Mouse (Mus musculus): Measurements from ENCODE around the gene Zdhhc24.

The Zdhhc24 gene

GRCm38 (mm10) chr19:4876755-4877154, 1.7 kb upstream of the Zdhhc24 start:
- in situ Hi-C loops (cut with MboI, MseI) = loop anchor here (5.0 kb wide), 1 partner anchor 86 kb away; the partner anchor contains the start of gene Mrpl11

GRCm38 (mm10) chr19:4877785-4878184, 683 bp upstream of the Zdhhc24 start, which contains the start of gene Actn3:
Gene Actn3, minus strand, starts transcription at chr19:4877909.
- in situ Hi-C loops (cut with MboI, MseI) = loop anchor here (5.0 kb wide), 1 partner anchor 85 kb away; the partner anchor contains the start of gene Mrpl11

- in situ Hi-C loops (cut with MboI, MseI) = loop anchor here (5.0 kb wide), 1 partner anchor 83 kb away; the partner anchor contains the start of gene Mrpl11
Measured at GRCm38 (mm10) chr19:4879324-4879703, 846 bp downstream of the Zdhhc24 start.

GRCm38 (mm10) chr19:4883961-4884360, 5.5 kb downstream of the Zdhhc24 start:
- in situ Hi-C loops (cut with MboI, MseI) = no loop called here

- in situ Hi-C loops (cut with MboI, MseI) = loop anchor here (5.0 kb wide), 1 partner anchor 67 kb away; no protein-coding TSS in a partner anchor
Measured at GRCm38 (mm10) chr19:4889791-4890190, 11.3 kb downstream of the Zdhhc24 start.

- in situ Hi-C loops (cut with MboI, MseI) = loop anchor here (5.0 kb wide), 1 partner anchor 69 kb away; no protein-coding TSS in a partner anchor
Measured at GRCm38 (mm10) chr19:4891798-4892197, 13.3 kb downstream of the Zdhhc24 start.

- in situ Hi-C loops (cut with MboI, MseI) = no loop called here
Measured at GRCm38 (mm10) chr19:4896780-4897520, 18.5 kb downstream of the Zdhhc24 start.

- in situ Hi-C loops (cut with MboI, MseI) = no loop called here
Measured at GRCm38 (mm10) chr19:4898972-4899371, 20.5 kb downstream of the Zdhhc24 start.

- in situ Hi-C loops (cut with MboI, MseI) = no loop called here
Measured at GRCm38 (mm10) chr19:4899888-4900287, 21.4 kb downstream of the Zdhhc24 start.

- in situ Hi-C loops (cut with MboI, MseI) = no loop called here
Measured at GRCm38 (mm10) chr19:4905979-4906794, 27.7 kb downstream of the Zdhhc24 start, which contains the start of gene Bbs1. Gene Bbs1, minus strand, starts transcription at chr19:4906628.

- in situ Hi-C loops (cut with MboI, MseI) = no loop called here
Measured at GRCm38 (mm10) chr19:4908107-4908506, 29.6 kb downstream of the Zdhhc24 start.

- in situ Hi-C loops (cut with MboI, MseI) = no loop called here
Measured at GRCm38 (mm10) chr19:4909376-4909775, 30.9 kb downstream of the Zdhhc24 start.

GRCm38 (mm10) chr19:4915924-4916603, 37.6 kb downstream of the Zdhhc24 start:
- in situ Hi-C loops (cut with MboI, MseI) = no loop called here

- in situ Hi-C loops (cut with MboI, MseI) = no loop called here
Measured at GRCm38 (mm10) chr19:4916827-4917226, 38.4 kb downstream of the Zdhhc24 start.

- in situ Hi-C loops (cut with MboI, MseI) = no loop called here
Measured at GRCm38 (mm10) chr19:4919652-4920051, 41.2 kb downstream of the Zdhhc24 start.

- in situ Hi-C loops (cut with MboI, MseI) = no loop called here
Measured at GRCm38 (mm10) chr19:4925121-4925860, 46.8 kb downstream of the Zdhhc24 start.

- in situ Hi-C loops (cut with MboI, MseI) = no loop called here
Measured at GRCm38 (mm10) chr19:4927904-4928531, 49.5 kb downstream of the Zdhhc24 start, which contains the start of gene Dpp3. Gene Dpp3, minus strand, starts transcription at chr19:4928287.

- in situ Hi-C loops (cut with MboI, MseI) = no loop called here
Measured at GRCm38 (mm10) chr19:4928781-4929180, 50.3 kb downstream of the Zdhhc24 start.
